Mouse (Mus musculus) liver, embryonic 16.5 days (tissue): Measurements from ENCODE around the gene Tm9sf3. TPM values are rescaled to one million over a fixed set of nuclear protein-coding genes. Genes with fewer than 3 reads are reported as not detected.

Experiments
- ATAC-seq: fragments of 200-750 bp; cut with Nextera tagmentation; 2 replicates; pipeline ENCODE4 v1.8.0; 2017; ENCODE audit warnings: low read depth, mild to moderate bottlenecking, moderate number of reproducible peaks, moderate library complexity
- H3K27ac ChIP-seq: fragments of 300-500 bp; sonication (generic); 2 replicates; pipeline ENCODE4 v1.5.1; 2014; ENCODE audit warnings: mild to moderate bottlenecking, low read length
- H3K27me3 ChIP-seq: fragments of 300-500 bp; sonication (generic); 2 replicates; pipeline ENCODE4 v1.6.1; 2014; ENCODE audit warnings: low read depth, low read length, mixed read lengths; ENCODE audit not compliant: control insufficient read depth, insufficient read depth
- H3K36me3 ChIP-seq: fragments of 300-500 bp; sonication (generic); 2 replicates; pipeline ENCODE4 v1.6.1; 2014; ENCODE audit warnings: mild to moderate bottlenecking; ENCODE audit not compliant: control insufficient read depth, insufficient read depth
- H3K4me1 ChIP-seq: fragments of 300-500 bp; sonication (generic); 2 replicates; pipeline ENCODE4 v1.6.1; 2014; ENCODE audit warnings: low read depth, low read length, mixed read lengths; ENCODE audit not compliant: control insufficient read depth
- H3K4me2 ChIP-seq: fragments of 300-500 bp; sonication (generic); 2 replicates; pipeline ENCODE4 v1.6.1; 2014; ENCODE audit warnings: low read depth, low read length, mixed read lengths
- H3K4me3 ChIP-seq: fragments of 300-500 bp; sonication (generic); 2 replicates; pipeline ENCODE4 v1.5.1; 2014; ENCODE audit warnings: low read depth, mild to moderate bottlenecking, low read length
- H3K9ac ChIP-seq: fragments of 300-500 bp; sonication (generic); 2 replicates; pipeline ENCODE4 v1.6.1; 2014; ENCODE audit warnings: low read depth, low read length
- H3K9me3 ChIP-seq: fragments of 300-500 bp; sonication (generic); replicated peaks from 2 replicates; pipeline ENCODE4 v1.6.1; 2016; ENCODE audit warnings: low read length; ENCODE audit not compliant: control insufficient read depth
- WGBS: fragments of 180-500 bp; shearing (Covaris S2); extraction: QIAGEN DNeasy Blood & Tissue Kit; methylation state at CpG from one replicate; pipeline ENCODE4 v1.1.7; 2014; ENCODE audit not compliant: insufficient replicate concordance; 5-methylcytosine and 5-hydroxymethylcytosine counted together
- polyA plus RNA-seq: library from polyadenylated mRNA; unstranded; fragments of >200 nt; fragmentation: Nextera tagmentation; extraction: Ambion mirVana; gene quantifications from 2 replicates; pipeline ENCODE4 v1.2.1, GENCODE M21; 2015

Gene Tm9sf3
- polyA plus RNA-seq, 1 experiment from 2014 or later = 49.2 TPM

GRCm38 (mm10) chr19:41204159-41205081 lies 59.4 kb downstream of the Tm9sf3 start:
- Histone ChIP-seq H3K4me2 (no peak overlapping the region), H3K4me3 (no peak overlapping the region), H3K27me3 (peaks cover 34% of the 10 kb centered on the region), H3K36me3 (no peaks in the 10 kb centered on the region), H3K9ac (no peak overlapping the region), H3K27ac (no peak overlapping the region), H3K4me1 (no peaks in the 10 kb centered on the region; the same call in none of the 2 replicates), H3K9me3 (no peaks in the 10 kb centered on the region)
- no peak for ATAC-seq
- 42% methylated on average over 11 of the region's 11 CpGs for WGBS

- Histone ChIP-seq H3K9me3 (no peaks in the 10 kb centered on the region), H3K27me3 (no peaks in the 10 kb centered on the region), H3K9ac (no peak overlapping the region), H3K4me1 (no peaks in the 10 kb centered on the region), H3K27ac (no peak overlapping the region), H3K4me3 (no peak overlapping the region), H3K36me3 (no peaks in the 10 kb centered on the region), H3K4me2 (no peak overlapping the region)
- ATAC-seq = no peak
- WGBS = 70% methylated on average over 12 of the region's 12 CpGs
These were observed 66.2 kb downstream of the Tm9sf3 start for GRCm38 (mm10) chr19:41197606-41198005.

DNA sequence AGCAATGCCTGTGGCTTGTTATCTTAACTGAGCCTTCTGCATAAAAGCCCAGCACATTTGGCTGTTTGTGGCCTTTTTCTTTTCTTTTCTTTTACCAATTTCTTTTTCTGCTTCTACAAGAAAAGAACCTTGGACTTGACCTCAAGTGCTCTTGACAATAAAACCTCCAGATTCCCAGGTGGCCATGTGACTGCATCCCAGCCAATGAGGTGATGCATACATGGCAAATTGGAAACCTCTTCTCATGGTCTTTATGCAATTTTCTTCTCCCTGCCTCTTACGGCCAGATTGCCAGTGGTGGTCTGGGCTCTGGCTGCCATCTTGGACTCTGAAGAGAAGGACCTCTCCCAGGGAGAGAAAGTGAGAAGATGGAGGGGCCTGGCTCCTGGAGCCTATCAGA lies 70.4 kb downstream of the Tm9sf3 start:
- H3K4me2 ChIP-seq = no peak overlapping the region
- no peak overlapping the region for H3K9ac ChIP-seq
- H3K27me3 ChIP-seq = no peaks in the 10 kb centered on the region
- ATAC-seq = no peak
- 83% methylated on average over 1 of the region's 1 CpGs for WGBS
- no peak overlapping the region for H3K4me3 ChIP-seq
- H3K36me3 ChIP-seq = no peaks in the 10 kb centered on the region
- H3K9me3 ChIP-seq = no peaks in the 10 kb centered on the region
- H3K4me1 ChIP-seq = no peaks in the 10 kb centered on the region
- no peak overlapping the region for H3K27ac ChIP-seq

DNA sequence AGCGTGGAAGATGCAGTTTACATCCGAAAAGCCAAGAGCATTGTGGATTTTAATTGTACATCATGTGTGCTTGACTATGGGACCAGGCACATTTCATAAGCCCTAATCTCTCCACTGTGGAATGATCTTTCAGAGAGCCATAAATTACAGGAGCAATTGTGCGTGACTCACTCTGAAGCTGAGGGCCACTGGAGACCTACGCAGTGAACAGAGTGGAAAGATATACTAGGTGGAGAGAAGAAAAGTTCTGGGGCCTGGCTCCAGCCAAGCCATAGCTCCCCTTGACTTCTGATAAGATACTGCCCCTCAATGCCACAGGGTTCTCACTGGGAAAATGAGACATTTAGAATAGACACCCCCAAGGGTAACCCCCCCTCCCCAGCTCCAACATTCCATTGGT lies 70.8 kb downstream of the Tm9sf3 start:
- WGBS = 72% methylated on average over 4 of the region's 4 CpGs
- ATAC-seq = no peak
- Histone ChIP-seq H3K4me3 (no peak overlapping the region), H3K4me2 (no peak overlapping the region), H3K9me3 (no peaks in the 10 kb centered on the region), H3K27me3 (no peaks in the 10 kb centered on the region), H3K9ac (no peak overlapping the region), H3K27ac (no peak overlapping the region), H3K4me1 (no peaks in the 10 kb centered on the region), H3K36me3 (no peaks in the 10 kb centered on the region)

GRCm38 (mm10) chr19:41191724-41192123 lies 72.1 kb downstream of the Tm9sf3 start:
- H3K27ac ChIP-seq = no peak overlapping the region
- ATAC-seq = no peak
- H3K36me3 ChIP-seq = no peaks in the 10 kb centered on the region
- H3K9me3 ChIP-seq = no peaks in the 10 kb centered on the region
- H3K4me2 ChIP-seq = no peak overlapping the region
- H3K4me1 ChIP-seq = no peaks in the 10 kb centered on the region
- no peak overlapping the region for H3K4me3 ChIP-seq
- no peak overlapping the region for H3K9ac ChIP-seq
- H3K27me3 ChIP-seq = no peaks in the 10 kb centered on the region
- WGBS = 61% methylated on average over 9 of the region's 9 CpGs

GRCm38 (mm10) chr19:41190876-41191434 lies 72.8 kb downstream of the Tm9sf3 start:
- Histone ChIP-seq H3K9ac (no peak overlapping the region), H3K27me3 (no peaks in the 10 kb centered on the region), H3K4me1 (no peaks in the 10 kb centered on the region), H3K27ac (no peak overlapping the region), H3K4me2 (no peak overlapping the region), H3K36me3 (no peaks in the 10 kb centered on the region), H3K9me3 (no peaks in the 10 kb centered on the region), H3K4me3 (no peak overlapping the region)
- 55% methylated on average over 6 of the region's 6 CpGs for WGBS
- no peak for ATAC-seq

GRCm38 (mm10) chr19:41177331-41177730 lies 86.5 kb downstream of the Tm9sf3 start:
- no peak for ATAC-seq
- no peaks in the 10 kb centered on the region for H3K27me3 ChIP-seq
- no peak overlapping the region for H3K4me2 ChIP-seq
- no peak overlapping the region for H3K4me3 ChIP-seq
- no peaks in the 10 kb centered on the region for H3K4me1 ChIP-seq
- no peaks in the 10 kb centered on the region for H3K9me3 ChIP-seq
- no peak overlapping the region for H3K9ac ChIP-seq
- H3K27ac ChIP-seq = no peak overlapping the region
- H3K36me3 ChIP-seq = no peaks in the 10 kb centered on the region
- 31% methylated on average over 6 of the region's 6 CpGs for WGBS

GRCm38 (mm10) chr19:41176881-41177280 lies 86.9 kb downstream of the Tm9sf3 start:
- no peak for ATAC-seq

DNA sequence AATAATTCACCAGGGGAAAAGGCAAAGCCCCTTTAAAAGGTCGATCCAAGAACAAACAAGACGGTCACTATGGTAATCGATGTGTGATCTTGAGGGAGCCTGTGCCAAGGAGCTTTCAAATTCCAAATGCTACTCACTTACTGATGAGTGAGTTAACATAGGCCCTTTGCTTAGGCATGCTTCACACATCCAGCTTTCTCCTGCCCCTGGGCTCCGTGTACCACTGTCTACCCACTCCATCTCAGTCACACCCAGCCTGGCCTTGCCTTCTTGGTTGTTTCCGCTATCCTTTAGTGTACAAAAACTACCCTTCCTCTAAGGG lies 97.9 kb downstream of the Tm9sf3 start:
- no peak overlapping the region for H3K9ac ChIP-seq
- no peak overlapping the region for H3K27ac ChIP-seq
- H3K4me1 ChIP-seq = no peaks in the 10 kb centered on the region
- ATAC-seq = no peak
- no peak overlapping the region for H3K4me3 ChIP-seq
- no peaks in the 10 kb centered on the region for H3K36me3 ChIP-seq
- 74% methylated on average over 5 of the region's 5 CpGs for WGBS
- no peaks in the 10 kb centered on the region for H3K9me3 ChIP-seq
- no peak overlapping the region for H3K4me2 ChIP-seq
- H3K27me3 ChIP-seq = no peaks in the 10 kb centered on the region

More at GRCm38 (mm10) chr19:41176881-41177280, 86.9 kb downstream of the Tm9sf3 start:
- Histone ChIP-seq H3K9ac (no peak overlapping the region), H3K4me2 (no peak overlapping the region), H3K9me3 (no peaks in the 10 kb centered on the region), H3K27ac (no peak overlapping the region), H3K36me3 (no peaks in the 10 kb centered on the region), H3K27me3 (no peaks in the 10 kb centered on the region), H3K4me3 (no peak overlapping the region), H3K4me1 (no peaks in the 10 kb centered on the region)
- 44% methylated on average over 2 of the region's 2 CpGs for WGBS
